Mouse (Mus musculus) cerebellum, adult 2 months (tissue): ENCODE data around the gene Hira.

ENCODE experiments used
- CTCF ChIP-seq: fragments of 200-500 bp; IDR thresholded peaks from 2 replicates; pipeline ENCODE4 v1.5.1; 2011; ENCODE audit warnings: low read depth, mild to moderate bottlenecking, control low read depth, low read length, moderate library complexity, borderline replicate concordance; ENCODE audit not compliant: insufficient read depth
- POLR2A ChIP-seq: fragments of 200-500 bp; IDR thresholded peaks from 2 replicates; pipeline ENCODE4 v1.6.1; 2011; ENCODE audit warnings: low read length, control low read depth, borderline replicate concordance; ENCODE audit not compliant: insufficient read depth

DNA sequence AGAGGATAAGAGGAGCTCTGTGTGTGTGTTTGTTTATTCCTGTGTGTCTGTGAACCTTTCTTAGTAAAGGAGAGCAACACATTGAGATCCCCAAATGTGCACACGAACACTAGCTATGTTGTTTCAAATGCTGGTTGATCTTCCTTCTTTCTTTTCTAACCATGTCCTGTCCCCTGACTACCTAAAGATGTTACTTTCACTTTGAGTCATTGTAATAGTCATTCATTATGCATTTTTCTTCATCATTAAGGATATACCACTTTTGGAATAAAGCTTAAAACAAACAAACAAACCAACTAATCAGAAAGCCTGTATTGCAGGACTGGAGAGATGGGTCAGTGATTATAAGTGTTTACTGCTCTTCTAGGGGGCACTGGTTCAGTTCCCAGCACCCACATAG is 28.8 kb downstream of the Hira start:
- TF ChIP-seq POLR2A (no peak), CTCF (no peak)
